Mouse (Mus musculus) spleen, adult 2 months (tissue): ENCODE data around the gene Rpp40.

Experiments
- CTCF ChIP-seq: fragments of 200-500 bp; IDR thresholded peaks from 2 replicates; pipeline ENCODE4 v1.5.1; 2011; ENCODE audit warnings: mild to moderate bottlenecking, inconsistent platforms; ENCODE audit not compliant: insufficient read depth, insufficient read length, insufficient replicate concordance; ENCODE audit errors: extremely low read depth
- POLR2A ChIP-seq: fragments of 200-500 bp; IDR thresholded peaks from 2 replicates; pipeline ENCODE4 v1.6.1; 2011; ENCODE audit warnings: low read depth, low read length, inconsistent platforms

GRCm38 (mm10) chr13:35939871-35940665 lies 33.9 kb upstream of the Rpp40 start:
- no peak for TF ChIP-seq CTCF
- no peak for TF ChIP-seq POLR2A
